Mouse (Mus musculus): ENCODE data around the gene Irf1. TPM values are rescaled to one million over a fixed set of nuclear protein-coding genes. Genes with fewer than 3 reads are reported as not detected.

Gene Irf1
- polyA plus RNA-seq, 1 experiment from 2014 or later = 15.3 TPM

GRCm38 (mm10) chr11:53820516-53821170, 50.8 kb downstream of the Irf1 start:
- H3K4me2 ChIP-seq = no peak overlapping the region
- WGBS = 84% methylated on average over 13 of the region's 13 CpGs
- H3K9me3 ChIP-seq (replicated peaks) = no peaks in the 10 kb centered on the region
- no peaks in the 10 kb centered on the region for H3K36me3 ChIP-seq
- H3K4me1 ChIP-seq = peaks cover 7% of the 10 kb centered on the region
- no peaks in the 10 kb centered on the region for H3K27me3 ChIP-seq
- no peak overlapping the region for H3K9ac ChIP-seq
- no peak overlapping the region for H3K27ac ChIP-seq
- ATAC-seq (replicated peaks; ENCODE audit: low FRiP score) = no peak
- no peak overlapping the region for H3K4me3 ChIP-seq (replicated peaks)

- no peaks in the 10 kb centered on the region for H3K9me3 ChIP-seq (replicated peaks)
- peaks cover 7% of the 10 kb centered on the region for H3K4me1 ChIP-seq
- WGBS = 80% methylated on average over 11 of the region's 11 CpGs
- no peak overlapping the region for H3K9ac ChIP-seq
- ATAC-seq (replicated peaks; ENCODE audit: low FRiP score) = no peak
- H3K4me3 ChIP-seq (replicated peaks) = no peak overlapping the region
- no peaks in the 10 kb centered on the region for H3K27me3 ChIP-seq
- H3K4me2 ChIP-seq = no peak overlapping the region
- no peaks in the 10 kb centered on the region for H3K36me3 ChIP-seq
- no peak overlapping the region for H3K27ac ChIP-seq
Observed at GRCm38 (mm10) chr11:53821230-53821944, 51.6 kb downstream of the Irf1 start.

GRCm38 (mm10) chr11:53821945-53822338, 52.1 kb downstream of the Irf1 start:
- ATAC-seq (replicated peaks; ENCODE audit: low FRiP score) = no peak
- no peak overlapping the region for H3K27ac ChIP-seq
- H3K9ac ChIP-seq = no peak overlapping the region
- no peak overlapping the region for H3K4me3 ChIP-seq (replicated peaks)
- no peak overlapping the region for H3K4me2 ChIP-seq
- WGBS = 88% methylated on average over 3 of the region's 3 CpGs
- H3K4me1 ChIP-seq = peaks cover 7% of the 10 kb centered on the region
- H3K9me3 ChIP-seq (replicated peaks) = no peaks in the 10 kb centered on the region
- no peaks in the 10 kb centered on the region for H3K27me3 ChIP-seq
- no peaks in the 10 kb centered on the region for H3K36me3 ChIP-seq

GRCm38 (mm10) chr11:53825409-53825808, 55.6 kb downstream of the Irf1 start:
- WGBS = 84% methylated on average over 4 of the region's 4 CpGs
- ATAC-seq (replicated peaks; ENCODE audit: low FRiP score) = no peak
- no peak overlapping the region for H3K4me2 ChIP-seq

More at GRCm38 (mm10) chr11:53825409-53825808, 55.6 kb downstream of the Irf1 start:
- Histone ChIP-seq H3K4me3 (replicated peaks) (no peak overlapping the region), H3K27me3 (no peaks in the 10 kb centered on the region), H3K9ac (no peak overlapping the region), H3K36me3 (no peaks in the 10 kb centered on the region), H3K27ac (no peak overlapping the region), H3K4me1 (peaks cover 4% of the 10 kb centered on the region; the same call in 1 of the 2 replicates), H3K9me3 (replicated peaks) (no peaks in the 10 kb centered on the region)

Small RNA genes lying within 50 kb of the gene (microRNA-seq; reads per million reads assigned to microRNA genes)
- not detected for gene Mir7671

Other genes with a start within 250 kb of the Irf1 start
- gene Kif3a, start 202.6 kb upstream of the Irf1 start, polyA plus RNA-seq (2015; fragmentation: Nextera tagmentation; extraction: Ambion mirVana) = 65.6 and 68.6 TPM in 2 replicates
- gene Il4, start 151.3 kb upstream of the Irf1 start, polyA plus RNA-seq (2015; fragmentation: Nextera tagmentation; extraction: Ambion mirVana) = 1.2 and 1.3 TPM in 2 replicates
- gene Il13, start 135.3 kb upstream of the Irf1 start, polyA plus RNA-seq (2015; fragmentation: Nextera tagmentation; extraction: Ambion mirVana) = not detected in 2 replicates
- 27.2 and 27.7 TPM in 2 replicates for gene Rad50, start 62.7 kb upstream of the Irf1 start, polyA plus RNA-seq (2015; fragmentation: Nextera tagmentation; extraction: Ambion mirVana)
- not detected in 2 replicates for gene Il5, start 49.2 kb upstream of the Irf1 start, polyA plus RNA-seq (2015; fragmentation: Nextera tagmentation; extraction: Ambion mirVana)
- gene Gm17334, start 3.2 kb downstream of the Irf1 start, polyA plus RNA-seq (2015; fragmentation: Nextera tagmentation; extraction: Ambion mirVana) = 0.23 TPM in 1 of 2 replicates, not detected in the other
- gene Gm12216, start 89.2 kb downstream of the Irf1 start, polyA plus RNA-seq (2015; fragmentation: Nextera tagmentation; extraction: Ambion mirVana) = 1.3 and 1.6 TPM in 2 replicates
- 12.6 and 14.1 TPM in 2 replicates for gene Slc22a5, start 121.6 kb downstream of the Irf1 start, polyA plus RNA-seq (2015; fragmentation: Nextera tagmentation; extraction: Ambion mirVana)
- gene Slc22a21, start 210.3 kb downstream of the Irf1 start, polyA plus RNA-seq (2015; fragmentation: Nextera tagmentation; extraction: Ambion mirVana) = 3.9 and 5.6 TPM in 2 replicates